Mouse (Mus musculus) cerebellum, adult 2 months (tissue): Measurements from ENCODE around the gene Rsph14.
"Not testable (repeated sequence)": the region's sequence is repeated elsewhere in the genome, so short reads cannot be mapped to it uniquely, and the experiment has no call there.

Source experiments
- CTCF ChIP-seq: fragments of 200-500 bp; IDR thresholded peaks from 2 replicates; pipeline ENCODE4 v1.5.1; 2011; ENCODE audit warnings: low read depth, mild to moderate bottlenecking, control low read depth, low read length, moderate library complexity, borderline replicate concordance; ENCODE audit not compliant: insufficient read depth
- POLR2A ChIP-seq: fragments of 200-500 bp; IDR thresholded peaks from 2 replicates; pipeline ENCODE4 v1.6.1; 2011; ENCODE audit warnings: low read length, control low read depth, borderline replicate concordance; ENCODE audit not compliant: insufficient read depth

GRCm38 (mm10) chr10:75042060-75042459, 9.7 kb upstream of the Rsph14 start:
- not testable (repeated sequence) for TF ChIP-seq POLR2A, CTCF
